Mouse (Mus musculus) ZHBTc4 (cell line): Measurements from ENCODE around the gene Gsk3b.
"Not testable (repeated sequence)": the region's sequence is repeated elsewhere in the genome, so short reads cannot be mapped to it uniquely, and the experiment has no call there.

ENCODE experiments used
- DNase-seq: peaks from one replicate; pipeline ENCODE4 v3.0.0-alpha.2; 2011; ENCODE audit warnings: low read depth, low spot score

Gene Gsk3b

GRCm38 (mm10) chr16:38189952-38190351 is 101.2 kb downstream of the Gsk3b start:
- DNase-seq: no peak

GRCm38 (mm10) chr16:38190531-38190930 is 101.7 kb downstream of the Gsk3b start:
- DNase-seq: no peak

- no peak for DNase-seq
Observed at GRCm38 (mm10) chr16:38191460-38191859, 102.7 kb downstream of the Gsk3b start.

DNA sequence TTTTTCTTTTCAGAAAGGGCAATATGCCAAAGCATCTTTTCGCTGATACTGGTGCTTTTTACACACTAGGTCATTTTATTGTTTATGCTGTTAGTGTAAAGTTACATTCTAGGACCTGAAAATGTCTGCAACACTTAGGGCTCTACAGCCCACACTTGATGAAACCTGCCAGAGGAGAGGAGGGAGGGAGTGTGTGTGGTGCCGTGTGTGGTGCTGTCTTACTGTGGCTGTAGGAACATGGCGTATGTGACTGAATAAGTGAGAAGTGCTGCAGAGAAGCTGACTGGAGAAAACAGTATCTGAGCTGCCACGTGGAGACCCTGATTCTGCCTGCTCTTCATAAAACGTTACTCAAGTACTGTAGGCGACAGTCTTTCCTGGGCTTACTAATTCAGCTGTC is 103.8 kb downstream of the Gsk3b start:
- no peak for DNase-seq

DNA sequence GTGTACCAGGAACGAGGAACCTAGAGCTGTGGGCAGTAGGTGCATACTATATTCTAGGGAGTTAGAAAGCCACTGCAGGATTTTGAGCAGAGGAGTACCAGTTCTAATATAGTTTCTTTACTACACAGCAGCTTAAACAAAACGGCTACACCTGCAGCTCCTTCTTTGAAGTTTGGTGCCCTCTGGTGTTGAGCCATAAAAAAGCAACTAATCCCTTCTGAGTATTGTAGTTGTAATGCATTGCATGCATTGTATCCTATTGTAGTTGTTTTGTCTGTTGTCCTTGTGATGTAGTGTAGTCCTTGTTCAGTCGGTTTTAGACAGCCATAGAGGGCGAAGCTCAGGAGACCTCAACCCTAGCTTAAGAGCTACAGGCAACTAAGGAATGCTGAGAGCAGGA is 108.5 kb downstream of the Gsk3b start:
- peak; percentile 77 for DNase-seq

- no peak for DNase-seq
Observed at GRCm38 (mm10) chr16:38205272-38205671, 116.5 kb downstream of the Gsk3b start.

DNA sequence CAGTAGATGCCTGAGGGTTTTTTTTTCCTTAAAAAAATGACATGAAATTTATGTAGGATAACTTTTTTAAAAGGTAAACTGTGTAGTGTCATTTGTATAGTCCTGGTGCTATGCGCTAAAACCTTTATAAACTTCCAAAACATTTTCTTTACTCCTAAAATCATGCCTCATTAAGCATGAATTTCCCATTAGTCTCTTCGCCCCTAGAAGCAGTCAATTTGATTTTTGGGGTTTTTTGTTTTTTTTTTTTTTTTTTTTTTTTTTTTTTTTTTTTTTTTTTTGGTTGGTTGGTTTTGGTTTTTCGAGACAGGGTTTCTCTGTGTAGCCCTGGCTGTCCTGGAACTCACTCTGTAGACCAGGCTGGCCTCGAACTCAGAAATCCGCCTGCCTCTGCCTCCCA is 133.7 kb downstream of the Gsk3b start:
- not testable (repeated sequence) for DNase-seq

DNA sequence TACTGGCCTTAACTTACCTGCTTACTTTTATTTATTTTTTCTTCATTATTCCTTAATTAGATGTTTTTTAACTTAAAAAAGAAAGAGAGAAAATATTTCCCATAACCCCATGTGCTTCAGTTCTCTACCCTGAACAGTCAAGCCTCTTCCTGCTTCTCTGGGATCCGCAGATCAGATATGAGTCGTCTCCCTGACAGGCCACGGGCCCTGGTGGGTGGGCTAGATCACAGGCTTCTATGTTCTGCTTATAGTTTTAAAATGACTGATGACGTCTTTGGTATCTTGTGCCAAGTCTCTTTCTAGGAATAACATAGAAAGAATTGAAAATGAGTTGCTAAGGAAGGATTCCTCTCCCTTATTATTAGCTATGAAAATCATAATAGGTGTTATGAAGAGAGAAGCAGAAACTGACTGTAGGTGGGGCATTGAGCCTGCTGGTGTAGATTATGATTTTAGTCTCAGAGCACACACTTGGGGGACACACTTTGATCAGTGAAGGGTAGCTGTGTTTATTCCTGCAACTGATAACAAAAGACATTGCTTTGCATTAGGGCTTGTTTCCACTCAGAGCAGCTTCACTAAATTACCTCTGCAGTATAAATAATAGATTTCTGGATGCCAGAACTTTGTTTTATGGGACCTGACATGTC is 148.3 kb downstream of the Gsk3b start:
- DNase-seq: no peak

DNA sequence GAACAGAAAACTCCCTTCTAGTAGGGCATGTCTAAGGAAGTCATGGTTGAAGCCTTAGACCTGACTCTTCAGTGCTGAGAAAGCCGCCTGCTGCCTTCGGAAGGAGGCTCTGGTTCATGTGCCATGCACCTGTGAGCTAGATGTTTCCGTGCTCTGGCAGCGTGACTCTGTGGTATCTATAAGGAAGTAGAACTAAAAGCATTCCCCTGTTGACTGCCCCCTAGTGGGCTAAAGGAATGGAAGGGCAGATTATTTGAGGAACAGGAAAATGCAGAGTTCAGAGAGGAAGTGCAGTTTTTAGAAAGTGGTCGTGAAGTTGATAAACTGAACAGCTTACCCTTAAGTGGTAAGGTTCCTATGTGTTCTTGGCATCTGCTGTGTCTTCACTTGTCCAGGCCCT is 150.9 kb downstream of the Gsk3b start:
- DNase-seq: peak; percentile 76

- no peak for DNase-seq
Observed at GRCm38 (mm10) chr16:38240167-38240566, 151.4 kb downstream of the Gsk3b start.

GRCm38 (mm10) chr16:38244111-38244510 is 155.3 kb downstream of the Gsk3b start:
- no peak for DNase-seq

DNA sequence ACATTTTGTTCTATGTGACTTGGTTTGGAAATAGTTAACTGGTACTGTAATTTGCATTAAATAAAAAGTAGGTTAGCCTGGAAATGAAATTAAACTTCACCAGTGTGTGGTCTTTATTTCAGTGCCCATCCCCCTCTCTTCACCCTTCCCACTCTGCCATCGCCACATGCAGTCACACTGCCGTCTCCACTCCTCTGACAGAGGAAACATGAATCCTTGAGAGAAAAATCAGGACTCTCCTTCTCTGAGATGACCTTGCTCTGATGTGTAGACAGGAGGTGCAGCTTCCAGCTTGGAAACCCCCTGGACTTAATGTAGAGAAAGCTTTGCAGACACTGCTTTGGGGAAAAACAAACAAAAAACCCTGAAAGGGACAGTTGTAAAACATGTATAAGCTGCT is 156.6 kb downstream of the Gsk3b start:
- DNase-seq: no peak

DNA sequence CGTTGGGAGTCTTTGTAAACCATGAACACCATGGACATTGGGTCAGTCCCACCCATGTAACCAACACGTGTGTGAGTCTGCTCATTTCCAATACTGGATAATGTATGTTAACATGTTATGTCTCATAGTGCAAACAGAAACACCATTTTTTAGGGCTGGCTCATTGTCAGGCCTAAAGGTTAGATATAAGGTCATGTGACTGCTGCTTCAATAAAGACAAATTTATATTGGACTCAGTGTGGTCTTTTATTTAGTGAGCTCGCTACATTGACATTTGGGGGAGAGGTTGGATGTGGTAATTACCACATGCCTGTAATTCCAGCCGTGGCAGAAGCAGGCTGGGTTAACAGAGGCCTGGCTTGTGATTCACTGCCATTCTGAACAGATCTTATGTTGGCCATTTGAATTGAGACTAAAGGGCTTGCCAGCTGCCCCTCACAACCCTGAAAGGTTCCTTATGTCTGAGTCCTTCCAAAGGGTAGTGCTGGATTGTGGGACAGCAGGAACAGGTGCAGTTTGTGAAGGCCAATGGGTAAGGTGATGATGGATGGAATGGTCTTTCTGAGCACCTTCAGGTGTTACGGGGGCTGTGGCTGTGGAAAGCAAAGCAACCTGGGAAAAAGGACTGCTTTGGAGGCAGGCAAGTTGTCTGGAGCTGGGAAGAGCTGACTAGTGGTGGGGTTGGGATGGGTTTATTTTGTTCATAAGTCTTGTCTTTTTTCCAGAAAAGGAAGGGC is 157.2 kb downstream of the Gsk3b start:
- no peak for DNase-seq

- peak; percentile 62 for DNase-seq
Observed at GRCm38 (mm10) chr16:38248331-38248961, 159.6 kb downstream of the Gsk3b start.

- no peak for DNase-seq
Observed at GRCm38 (mm10) chr16:38250467-38250866, 161.7 kb downstream of the Gsk3b start.

GRCm38 (mm10) chr16:38254001-38254400 is 165.2 kb downstream of the Gsk3b start:
- peak; percentile 82 for DNase-seq

DNA sequence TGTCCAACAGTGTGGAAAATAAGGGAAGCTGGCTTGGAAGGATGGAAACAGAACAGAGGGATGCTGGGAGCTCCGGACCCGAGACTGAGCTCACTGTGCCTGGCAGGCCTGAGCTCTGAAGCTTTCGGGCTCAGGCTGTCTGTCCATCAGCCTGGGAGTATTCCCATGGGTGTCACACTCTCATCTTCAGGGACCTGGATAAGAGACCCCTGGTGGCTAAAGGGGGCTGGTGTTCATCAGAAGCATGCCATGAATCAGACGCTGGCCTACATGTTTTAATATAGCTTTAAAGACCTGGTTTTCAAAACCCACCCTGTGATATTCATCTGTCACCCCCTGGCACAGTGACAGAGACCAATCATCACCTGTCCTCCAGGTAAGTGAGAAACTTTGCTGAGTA is 166.3 kb downstream of the Gsk3b start:
- peak; percentile 53 for DNase-seq

DNA sequence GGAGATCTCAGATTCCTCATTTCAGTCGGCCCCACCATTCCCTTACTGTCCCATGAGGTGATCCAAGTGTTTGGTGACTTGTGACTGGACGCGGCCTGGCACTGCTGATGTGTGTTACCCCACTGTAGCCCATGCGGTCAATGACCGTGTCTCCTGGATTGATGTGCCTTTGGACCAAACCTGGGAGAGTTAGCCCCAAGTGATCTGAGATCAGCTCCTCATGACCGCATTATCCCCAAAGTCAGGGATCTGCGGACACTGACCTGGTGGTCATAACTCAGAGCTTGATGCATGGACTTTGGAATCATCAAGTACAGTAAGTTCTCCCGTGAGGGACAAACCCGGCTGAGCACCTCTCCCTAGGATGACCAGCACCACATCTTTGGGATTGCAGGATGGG is 167.1 kb downstream of the Gsk3b start:
- no peak for DNase-seq

DNA sequence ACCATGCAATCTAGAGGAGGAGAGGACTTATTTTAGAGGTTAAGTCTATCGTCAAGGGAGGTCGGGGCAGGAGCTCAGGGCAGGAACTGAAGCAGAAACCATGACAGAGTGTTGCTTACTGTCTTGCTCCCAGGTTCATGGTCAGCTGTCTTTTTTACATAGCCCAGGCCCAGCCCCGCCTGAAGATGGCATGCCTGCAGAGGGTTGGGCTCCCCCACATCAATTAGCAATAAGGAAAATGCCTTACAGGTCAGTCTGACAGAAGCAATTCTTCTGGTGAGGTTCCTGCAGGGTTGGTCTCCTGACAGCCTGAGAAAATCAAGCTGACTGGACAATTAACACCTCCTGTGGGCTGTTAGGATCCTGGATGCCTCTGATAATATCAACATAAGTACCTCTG is 182.8 kb downstream of the Gsk3b start:
- DNase-seq: peak; percentile 30

- no peak for DNase-seq
Observed at GRCm38 (mm10) chr16:38272483-38272882, 183.7 kb downstream of the Gsk3b start.

DNA sequence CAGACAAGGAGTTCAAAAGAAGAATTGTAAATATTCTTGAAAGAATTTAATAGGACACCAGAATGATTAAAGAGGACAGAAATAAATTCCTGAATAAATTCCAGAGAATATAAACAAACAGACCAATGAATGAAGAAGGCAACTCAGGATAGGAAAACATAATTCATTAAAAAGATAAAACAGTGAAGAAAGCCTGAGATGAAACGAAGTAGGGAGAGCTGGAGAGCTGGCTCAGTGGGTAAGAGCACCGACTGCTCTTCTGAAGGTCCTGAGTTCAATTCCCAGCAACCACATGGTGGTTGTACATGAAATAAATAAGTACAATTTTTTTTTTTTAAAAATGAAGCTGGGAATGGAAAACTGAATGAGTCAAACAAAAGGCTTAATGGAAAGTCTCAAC is 185.9 kb downstream of the Gsk3b start:
- no peak for DNase-seq

- DNase-seq: no peak
Observed at GRCm38 (mm10) chr16:38279794-38280193, 191.0 kb downstream of the Gsk3b start.

DNA sequence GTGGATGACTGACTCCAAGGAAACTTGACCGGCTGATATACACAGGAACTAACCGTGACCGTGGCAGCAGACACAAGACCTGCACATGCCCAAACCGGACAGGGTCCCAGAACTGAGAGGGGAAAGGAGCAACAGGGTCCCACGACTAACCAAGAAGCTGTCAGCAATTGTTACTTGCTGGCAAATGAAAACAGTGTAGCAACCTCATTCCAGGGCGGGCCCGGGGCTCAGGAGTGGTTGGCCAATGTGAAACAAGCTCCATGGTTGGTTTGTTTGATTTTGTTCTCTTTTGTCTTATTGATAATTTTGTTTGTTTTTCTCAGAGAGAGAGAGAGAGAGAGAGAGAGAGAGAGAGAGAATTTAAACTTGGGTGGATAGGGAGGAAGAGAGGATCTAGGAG is 192.2 kb downstream of the Gsk3b start:
- no peak for DNase-seq
